Comparison of ENCODE assay signal across 8 mouse cellular contexts in the genomic region with DNA sequence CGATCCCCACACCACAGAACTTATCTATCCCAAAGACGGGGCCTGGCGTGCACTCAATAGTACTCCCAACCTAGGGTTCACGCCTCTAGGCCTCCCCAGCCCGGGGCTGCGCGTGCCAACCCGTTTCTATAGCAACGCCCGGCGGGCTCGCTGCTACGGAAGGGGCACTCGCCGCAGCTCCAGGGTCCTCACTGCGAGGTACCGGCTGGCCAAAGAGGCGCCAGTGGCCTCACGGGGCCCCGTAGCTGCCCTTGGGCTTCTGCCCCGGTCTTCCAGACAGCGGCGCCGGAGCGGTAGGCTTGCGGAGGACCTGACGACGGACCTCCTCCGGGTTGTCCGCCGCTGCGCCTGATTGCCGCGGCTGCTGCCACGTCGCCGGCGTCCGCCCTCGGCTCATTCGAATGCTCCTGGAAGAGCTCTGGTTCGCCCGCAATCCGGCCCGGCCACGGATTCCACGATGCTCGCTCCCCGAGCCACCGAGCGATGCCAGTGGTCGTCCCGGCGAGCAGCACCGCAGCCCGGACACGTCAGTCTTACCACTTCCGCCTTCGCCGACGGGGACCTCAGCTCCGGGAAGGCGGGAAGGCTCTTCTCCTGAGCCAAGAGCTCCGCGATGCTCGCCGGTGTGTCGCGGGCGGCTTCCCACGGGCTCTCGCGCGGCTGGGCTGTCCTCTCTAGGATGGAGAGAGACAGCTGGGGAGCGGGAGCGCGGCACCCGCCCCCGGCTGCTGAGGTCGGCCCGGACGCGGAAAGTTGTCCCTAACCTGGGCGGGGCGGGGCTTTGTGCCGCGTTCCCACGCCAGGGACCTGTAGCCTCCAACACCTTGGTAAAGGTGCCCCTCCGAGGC. TPM values are rescaled to one million over a fixed set of nuclear protein-coding genes. Genes with fewer than 3 reads are reported as not detected.
DNase-seq lines count a peak whose midpoint lies in the region; ATAC-seq and TF ChIP-seq lines count a peak whose summit lies in the region.

A gene (minus strand): TSS at position 747 of the 848 bp plus-strand sequence.

- no peak for TF ChIP-seq EP300 in heart, adult 2 months (IDR thresholded peaks at IDR 0.05; ENCODE audit: insufficient read depth, low read depth, low read length)

- under 1% methylated on average over 89 of the region's 89 CpGs for WGBS in embryonic facial prominence, embryonic 13.5 days
- under 1% methylated on average over 89 of the region's 89 CpGs for WGBS in heart, adult 2 months
- under 1% methylated on average over 73 of the region's 89 CpGs for WGBS in limb, embryonic 14.5 days
- WGBS in midbrain, postnatal 0 days, result under 1% methylated on average over 89 of the region's 89 CpGs

- DNase-seq in 3134 (ENCODE audit: extremely low read depth, insufficient read length, low spot score), result peak; percentile 96
- DNase-seq in adrenal gland, postnatal 36 days, result peak; percentile 87 to 91
- DNase-seq in heart, adult 2 months, result peak; percentile 94
- peak; percentile 89 for DNase-seq in kidney, adult 9 months
- DNase-seq in limb, embryonic 14.5 days (ENCODE audit: low spot score), result peak; percentile 77
- DNase-seq in midbrain, postnatal 0 days (ENCODE audit: low spot score), result peak; percentile 80
- peak; percentile 75 to 81 for DNase-seq in spleen, postnatal 14 days (ENCODE audit: low spot score in 2 of 2)

- peak within 1 kb of the TSS; percentile 95 for H3K27ac ChIP-seq in embryonic facial prominence, embryonic 13.5 days
- H3K27ac ChIP-seq in heart, adult 2 months, result peak within 1 kb of the TSS; percentile 100
- peak within 1 kb of the TSS; percentile 97 for H3K27ac ChIP-seq in limb, embryonic 14.5 days (replicated peaks; ENCODE audit: low read depth, low read length)
- H3K27ac ChIP-seq in midbrain, postnatal 0 days (ENCODE audit: low read depth, low read length), result peak within 1 kb of the TSS; percentile 96

- peak within 1 kb of the TSS; percentile 88 for H3K4me2 ChIP-seq in embryonic facial prominence, embryonic 13.5 days
- peak within 1 kb of the TSS; percentile 81 for H3K4me2 ChIP-seq in limb, embryonic 14.5 days (replicated peaks; ENCODE audit: low read depth, low read length, severe bottlenecking)
- H3K4me2 ChIP-seq in midbrain, postnatal 0 days (ENCODE audit: low read depth, low read length, poor library complexity, severe bottlenecking), result peak within 1 kb of the TSS; percentile 77

- peak; percentile 47; the same call in 1 of the 2 replicates for TF ChIP-seq POLR2A in heart, adult 2 months (IDR thresholded peaks at IDR 0.05; ENCODE audit: insufficient read depth, low read depth, low read length)
- peak; percentile 33; the same call in 1 of the 2 replicates for TF ChIP-seq POLR2A in limb, embryonic 14.5 days (IDR thresholded peaks at IDR 0.05; ENCODE audit: borderline replicate concordance, extremely low read depth, insufficient read depth, insufficient read length)

- intact Hi-C loops in heart, adult 2 months (cut with DNase I), result loop anchor here (2.0 to 5.0 kb wide), 3 partner anchors 18 to 79 kb away; a partner anchor contains a TSS

- peak within 1 kb of the TSS; percentile 96 for H3K9ac ChIP-seq in embryonic facial prominence, embryonic 13.5 days
- H3K9ac ChIP-seq in heart, adult 2 months (ENCODE audit: low read depth, low read length), result peak within 1 kb of the TSS; percentile 88
- H3K9ac ChIP-seq in limb, embryonic 14.5 days (ENCODE audit: low read depth, low read length, severe bottlenecking), result peak within 1 kb of the TSS; percentile 91
- H3K9ac ChIP-seq in midbrain, postnatal 0 days (replicated peaks; ENCODE audit: low read length, poor library complexity, severe bottlenecking), result peak within 1 kb of the TSS; percentile 94

- TF ChIP-seq CTCF in heart, adult 2 months (IDR thresholded peaks at IDR 0.05), result peak; percentile 27; the same call in 1 of the 2 replicates
- TF ChIP-seq CTCF in midbrain, postnatal 0 days (IDR thresholded peaks at IDR 0.05), result peak; percentile 11; the same call in 1 of the 2 replicates

- no peaks in the 10 kb centered on the region for H3K27me3 ChIP-seq in embryonic facial prominence, embryonic 13.5 days
- no peaks in the 10 kb centered on the region for H3K27me3 ChIP-seq in heart, adult 2 months (ENCODE audit: control insufficient read depth, insufficient read depth, low read length)
- H3K27me3 ChIP-seq in limb, embryonic 14.5 days (ENCODE audit: control insufficient read depth, insufficient read depth, low read length), result no peaks in the 10 kb centered on the region
- H3K27me3 ChIP-seq in midbrain, postnatal 0 days (ENCODE audit: insufficient read depth, low read length), result no peaks in the 10 kb centered on the region

- H3K79me2 ChIP-seq in heart, adult 2 months (replicated peaks; ENCODE audit: control insufficient read depth, insufficient read depth, low read length), result 0 out of 2 replicates have a peak, but pooled peaks cover 2% of the 10 kb centered on the region

- peaks cover 51% of the 10 kb centered on the region for H3K36me3 ChIP-seq in embryonic facial prominence, embryonic 13.5 days
- H3K36me3 ChIP-seq in heart, adult 2 months (ENCODE audit: control insufficient read depth, insufficient read depth, low read length), result no peaks in the 10 kb centered on the region
- peaks cover 40% of the 10 kb centered on the region for H3K36me3 ChIP-seq in limb, embryonic 14.5 days (ENCODE audit: control insufficient read depth, insufficient read depth, low read length)
- peaks cover 22% of the 10 kb centered on the region for H3K36me3 ChIP-seq in midbrain, postnatal 0 days (ENCODE audit: insufficient read depth, low read length)

- peak within 1 kb of the TSS; percentile 89 for H3K4me3 ChIP-seq in embryonic facial prominence, embryonic 13.5 days
- peak within 1 kb of the TSS; percentile 95 for H3K4me3 ChIP-seq in heart, adult 2 months
- H3K4me3 ChIP-seq in limb, embryonic 14.5 days (replicated peaks; ENCODE audit: low read length), result peak within 1 kb of the TSS; percentile 77
- peak within 1 kb of the TSS; percentile 97 for H3K4me3 ChIP-seq in midbrain, postnatal 0 days (ENCODE audit: low read depth, low read length)

- H3K4me1 ChIP-seq in embryonic facial prominence, embryonic 13.5 days, result peaks cover 20% of the 10 kb centered on the region
- H3K4me1 ChIP-seq in heart, adult 2 months (ENCODE audit: control insufficient read depth, insufficient read depth, low read length), result peaks cover 5% of the 10 kb centered on the region
- peaks cover 13% of the 10 kb centered on the region for H3K4me1 ChIP-seq in limb, embryonic 14.5 days (ENCODE audit: control insufficient read depth, insufficient read depth, low read length)
- 0 out of 2 replicates have a peak, but pooled peaks cover 6% of the 10 kb centered on the region for H3K4me1 ChIP-seq in midbrain, postnatal 0 days (ENCODE audit: insufficient read depth, low read length)

- H3K9me3 ChIP-seq in embryonic facial prominence, embryonic 13.5 days, result no peaks in the 10 kb centered on the region
- no peaks in the 10 kb centered on the region for H3K9me3 ChIP-seq in limb, embryonic 14.5 days (ENCODE audit: control insufficient read depth, low read length)
- no peaks in the 10 kb centered on the region for H3K9me3 ChIP-seq in midbrain, postnatal 0 days (ENCODE audit: low read length)

- peak; percentile 82 for ATAC-seq in embryonic facial prominence, embryonic 13.5 days (ENCODE audit: insufficient number of reproducible peaks, insufficient read depth, low FRiP score, low TSS enrichment, low read depth)
- peak; percentile 89 for ATAC-seq in limb, embryonic 14.5 days (ENCODE audit: low FRiP score, low read depth)
- ATAC-seq in midbrain, postnatal 0 days (ENCODE audit: low FRiP score), result peak; percentile 87

RNA-seq across cellular contexts. Expression of the gene that starts here (rescaled TPM):
- 10 to 100 TPM; 83.2 to 98.1 TPM for total RNA-seq in adrenal gland, postnatal 36 days (2021)
- 106 and 117 TPM in 2 replicates for polyA plus RNA-seq in embryonic facial prominence, embryonic 13.5 days (2015; fragmentation: Nextera tagmentation; extraction: Ambion mirVana)
- 10 to 100 TPM; 39.4 to 40.6 TPM for total RNA-seq in heart, adult 2 months (2021)
- polyA plus RNA-seq in heart, adult 2 months (2012; rRNA removed), result 50.6 and 63.0 TPM in 2 replicates
- polyA plus RNA-seq in limb, embryonic 14.5 days (2012; rRNA removed), result 92.3 and 128 TPM in 2 replicates
- 111 and 116 TPM in 2 replicates for polyA plus RNA-seq in limb, embryonic 14.5 days (2014; fragmentation: Nextera tagmentation; extraction: Ambion mirVana)
- 47.7 and 60.3 TPM in 2 replicates for total RNA-seq in midbrain, postnatal 0 days (2014; rRNA removed)
- polyA plus RNA-seq in midbrain, postnatal 0 days (2015; fragmentation: Nextera tagmentation; extraction: Ambion mirVana), result 48.2 and 54.3 TPM in 2 replicates

Comparison
In these comparisons a context has a peak if more than half of its experiments do, and no peak if none do; other contexts are left out.
1. Peak in every context shown above with its lines: DNase-seq, ATAC-seq, H3K4me3 ChIP-seq and H3K27ac ChIP-seq.